Mouse (Mus musculus): Measurements from ENCODE around the gene Gria1. TPM values are rescaled to one million over a fixed set of nuclear protein-coding genes. Genes with fewer than 3 reads are reported as not detected.
A peak's percentile ranks its signal among the peaks of the same experiment; 100 is the strongest.

Gene Gria1
- polyA plus RNA-seq, 1 experiment from 2014 or later = 0.99 TPM

- WGBS = 1% methylated on average over 11 of the region's 11 CpGs
- H3K9me3 ChIP-seq (ENCODE audit: low read length) = no peaks in the 10 kb centered on the region
- H3K27me3 ChIP-seq (ENCODE audit: insufficient read depth, low read length) = peaks cover 14% of the 10 kb centered on the region; the same call in 1 of the 2 replicates
- peak overlapping the region; percentile 30 for H3K4me3 ChIP-seq (ENCODE audit: low read length)
- H3K4me1 ChIP-seq (ENCODE audit: insufficient read depth, low read length) = peaks cover 5% of the 10 kb centered on the region; the same call in 1 of the 2 replicates
- peak overlapping the region; percentile 46 for H3K4me2 ChIP-seq (replicated peaks; ENCODE audit: low read depth, low read length)
- H3K36me3 ChIP-seq (ENCODE audit: insufficient read depth, low read length) = no peaks in the 10 kb centered on the region
- no peak overlapping the region for H3K9ac ChIP-seq (replicated peaks; ENCODE audit: low read length)
- ATAC-seq (ENCODE audit: low FRiP score, low TSS enrichment) = peak; percentile 77
- no peak overlapping the region for H3K27ac ChIP-seq (ENCODE audit: low read length)
Measured at GRCm38 (mm10) chr11:57011691-57012039, 478 bp downstream of the Gria1 start.

- no peak overlapping the region for H3K27ac ChIP-seq (ENCODE audit: low read length)
- no peak overlapping the region for H3K9ac ChIP-seq (replicated peaks; ENCODE audit: low read length)
- no peak for ATAC-seq (ENCODE audit: low FRiP score, low TSS enrichment)
- no peaks in the 10 kb centered on the region for H3K36me3 ChIP-seq (ENCODE audit: insufficient read depth, low read length)
- peaks cover 14% of the 10 kb centered on the region; the same call in 1 of the 2 replicates for H3K27me3 ChIP-seq (ENCODE audit: insufficient read depth, low read length)
- peaks cover 5% of the 10 kb centered on the region; the same call in 1 of the 2 replicates for H3K4me1 ChIP-seq (ENCODE audit: insufficient read depth, low read length)
- H3K4me2 ChIP-seq (replicated peaks; ENCODE audit: low read depth, low read length) = peak overlapping the region; percentile 46
- 32% methylated on average over 13 of the region's 13 CpGs for WGBS
- H3K9me3 ChIP-seq (ENCODE audit: low read length) = no peaks in the 10 kb centered on the region
- peak overlapping the region; percentile 30; the same call in 1 of the 2 replicates for H3K4me3 ChIP-seq (ENCODE audit: low read length)
Measured at GRCm38 (mm10) chr11:57012287-57012921, 1.2 kb downstream of the Gria1 start.

- Histone ChIP-seq H3K27me3 (ENCODE audit: insufficient read depth, low read length) (peaks cover 14% of the 10 kb centered on the region; the same call in 1 of the 2 replicates), H3K9ac (replicated peaks; ENCODE audit: low read length) (no peak overlapping the region), H3K4me1 (ENCODE audit: insufficient read depth, low read length) (peaks cover 5% of the 10 kb centered on the region; the same call in 1 of the 2 replicates), H3K4me2 (replicated peaks; ENCODE audit: low read depth, low read length) (no peak overlapping the region), H3K9me3 (ENCODE audit: low read length) (no peaks in the 10 kb centered on the region), H3K36me3 (ENCODE audit: insufficient read depth, low read length) (no peaks in the 10 kb centered on the region), H3K27ac (ENCODE audit: low read length) (no peak overlapping the region), H3K4me3 (ENCODE audit: low read length) (no peak overlapping the region)
- 68% methylated on average over 9 of the region's 9 CpGs for WGBS
- ATAC-seq (ENCODE audit: low FRiP score, low TSS enrichment) = no peak
Measured at GRCm38 (mm10) chr11:57013464-57014190, 2.4 kb downstream of the Gria1 start.

- H3K4me3 ChIP-seq (ENCODE audit: low read length) = no peak overlapping the region
- no peaks in the 10 kb centered on the region for H3K36me3 ChIP-seq (ENCODE audit: insufficient read depth, low read length)
- no peak overlapping the region for H3K27ac ChIP-seq (ENCODE audit: low read length)
- H3K9ac ChIP-seq (replicated peaks; ENCODE audit: low read length) = no peak overlapping the region
- peaks cover 5% of the 10 kb centered on the region; the same call in 1 of the 2 replicates for H3K4me1 ChIP-seq (ENCODE audit: insufficient read depth, low read length)
- no peak overlapping the region for H3K4me2 ChIP-seq (replicated peaks; ENCODE audit: low read depth, low read length)
- WGBS = 56% methylated on average over 5 of the region's 6 CpGs
- ATAC-seq (ENCODE audit: low FRiP score, low TSS enrichment) = no peak
- H3K9me3 ChIP-seq (ENCODE audit: low read length) = no peaks in the 10 kb centered on the region
- H3K27me3 ChIP-seq (ENCODE audit: insufficient read depth, low read length) = peaks cover 14% of the 10 kb centered on the region; the same call in 1 of the 2 replicates
Measured at GRCm38 (mm10) chr11:57014396-57014795, 3.2 kb downstream of the Gria1 start.

GRCm38 (mm10) chr11:57018536-57018935, 7.3 kb downstream of the Gria1 start:
- no peaks in the 10 kb centered on the region for H3K9me3 ChIP-seq (ENCODE audit: low read length)
- H3K4me1 ChIP-seq (ENCODE audit: insufficient read depth, low read length) = no peaks in the 10 kb centered on the region
- ATAC-seq (ENCODE audit: low FRiP score, low TSS enrichment) = no peak
- H3K27me3 ChIP-seq (ENCODE audit: insufficient read depth, low read length) = no peaks in the 10 kb centered on the region
- no peak overlapping the region for H3K9ac ChIP-seq (replicated peaks; ENCODE audit: low read length)
- H3K27ac ChIP-seq (ENCODE audit: low read length) = no peak overlapping the region
- no peak overlapping the region for H3K4me3 ChIP-seq (ENCODE audit: low read length)
- H3K4me2 ChIP-seq (replicated peaks; ENCODE audit: low read depth, low read length) = no peak overlapping the region
- 64% methylated on average over 4 of the region's 4 CpGs for WGBS
- no peaks in the 10 kb centered on the region for H3K36me3 ChIP-seq (ENCODE audit: insufficient read depth, low read length)

GRCm38 (mm10) chr11:57022400-57022799, 11.2 kb downstream of the Gria1 start:
- Histone ChIP-seq H3K27ac (ENCODE audit: low read length) (no peak overlapping the region), H3K4me1 (ENCODE audit: insufficient read depth, low read length) (no peaks in the 10 kb centered on the region), H3K9me3 (ENCODE audit: low read length) (no peaks in the 10 kb centered on the region), H3K9ac (replicated peaks; ENCODE audit: low read length) (no peak overlapping the region), H3K36me3 (ENCODE audit: insufficient read depth, low read length) (no peaks in the 10 kb centered on the region), H3K4me3 (ENCODE audit: low read length) (no peak overlapping the region), H3K27me3 (ENCODE audit: insufficient read depth, low read length) (no peaks in the 10 kb centered on the region), H3K4me2 (replicated peaks; ENCODE audit: low read depth, low read length) (no peak overlapping the region)
- no peak for ATAC-seq (ENCODE audit: low FRiP score, low TSS enrichment)
- WGBS = 77% methylated on average over 4 of the region's 4 CpGs

GRCm38 (mm10) chr11:57030448-57030847, 19.3 kb downstream of the Gria1 start:
- Histone ChIP-seq H3K4me1 (ENCODE audit: insufficient read depth, low read length) (no peaks in the 10 kb centered on the region), H3K4me2 (replicated peaks; ENCODE audit: low read depth, low read length) (no peak overlapping the region), H3K9ac (replicated peaks; ENCODE audit: low read length) (no peak overlapping the region), H3K4me3 (ENCODE audit: low read length) (no peak overlapping the region), H3K9me3 (ENCODE audit: low read length) (no peaks in the 10 kb centered on the region), H3K27me3 (ENCODE audit: insufficient read depth, low read length) (no peaks in the 10 kb centered on the region), H3K27ac (ENCODE audit: low read length) (no peak overlapping the region), H3K36me3 (ENCODE audit: insufficient read depth, low read length) (no peaks in the 10 kb centered on the region)
- 55% methylated on average over 5 of the region's 5 CpGs for WGBS
- no peak for ATAC-seq (ENCODE audit: low FRiP score, low TSS enrichment)

GRCm38 (mm10) chr11:57038807-57039206, 27.6 kb downstream of the Gria1 start:
- H3K9me3 ChIP-seq (ENCODE audit: low read length) = no peaks in the 10 kb centered on the region
- no peaks in the 10 kb centered on the region for H3K4me1 ChIP-seq (ENCODE audit: insufficient read depth, low read length)
- no peak overlapping the region for H3K9ac ChIP-seq (replicated peaks; ENCODE audit: low read length)
- ATAC-seq (ENCODE audit: low FRiP score, low TSS enrichment) = no peak
- no peaks in the 10 kb centered on the region for H3K36me3 ChIP-seq (ENCODE audit: insufficient read depth, low read length)
- no peak overlapping the region for H3K4me2 ChIP-seq (replicated peaks; ENCODE audit: low read depth, low read length)
- no peaks in the 10 kb centered on the region for H3K27me3 ChIP-seq (ENCODE audit: insufficient read depth, low read length)
- H3K27ac ChIP-seq (ENCODE audit: low read length) = no peak overlapping the region
- no peak overlapping the region for H3K4me3 ChIP-seq (ENCODE audit: low read length)
- whole genome bisulfite sequencing = 64% methylated on average over 7 of the region's 7 CpGs

- no peak overlapping the region for H3K27ac ChIP-seq (ENCODE audit: low read length)
- H3K4me1 ChIP-seq (ENCODE audit: insufficient read depth, low read length) = no peaks in the 10 kb centered on the region
- H3K4me3 ChIP-seq (ENCODE audit: low read length) = no peak overlapping the region
- H3K4me2 ChIP-seq (replicated peaks; ENCODE audit: low read depth, low read length) = no peak overlapping the region
- no peak for ATAC-seq (ENCODE audit: low FRiP score, low TSS enrichment)
- no peak overlapping the region for H3K9ac ChIP-seq (replicated peaks; ENCODE audit: low read length)
- 84% methylated on average over 8 of the region's 8 CpGs for WGBS
- H3K36me3 ChIP-seq (ENCODE audit: insufficient read depth, low read length) = no peaks in the 10 kb centered on the region
- H3K27me3 ChIP-seq (ENCODE audit: insufficient read depth, low read length) = no peaks in the 10 kb centered on the region
- H3K9me3 ChIP-seq (ENCODE audit: low read length) = no peaks in the 10 kb centered on the region
Measured at GRCm38 (mm10) chr11:57039306-57039705, 28.1 kb downstream of the Gria1 start.

- Histone ChIP-seq H3K4me3 (ENCODE audit: low read length) (no peak overlapping the region), H3K9ac (replicated peaks; ENCODE audit: low read length) (no peak overlapping the region), H3K36me3 (ENCODE audit: insufficient read depth, low read length) (no peaks in the 10 kb centered on the region), H3K4me1 (ENCODE audit: insufficient read depth, low read length) (no peaks in the 10 kb centered on the region), H3K27me3 (ENCODE audit: insufficient read depth, low read length) (no peaks in the 10 kb centered on the region), H3K27ac (ENCODE audit: low read length) (no peak overlapping the region), H3K9me3 (ENCODE audit: low read length) (no peaks in the 10 kb centered on the region), H3K4me2 (replicated peaks; ENCODE audit: low read depth, low read length) (no peak overlapping the region)
- ATAC-seq (ENCODE audit: low FRiP score, low TSS enrichment) = no peak
- 74% methylated on average over 3 of the region's 3 CpGs for WGBS
Measured at GRCm38 (mm10) chr11:57042057-57042456, 30.9 kb downstream of the Gria1 start.

Measured in kidney, embryonic 16.5 days (tissue).